Mouse (Mus musculus) brain, embryonic 14.5 days (tissue): ENCODE measurements around the gene Galr2.

Experiments used
- CTCF ChIP-seq: fragments of 200-500 bp; IDR thresholded peaks from 2 replicates; pipeline ENCODE4 v1.5.1; 2012; ENCODE audit warnings: inconsistent platforms, mild to moderate bottlenecking, moderate library complexity, borderline replicate concordance; ENCODE audit not compliant: insufficient read depth, insufficient read length; ENCODE audit errors: extremely low read depth
- POLR2A ChIP-seq: fragments of 200-500 bp; IDR thresholded peaks from 2 replicates; pipeline ENCODE4 v1.6.1; 2012; ENCODE audit warnings: mild to moderate bottlenecking, inconsistent platforms, borderline replicate concordance; ENCODE audit not compliant: poor library complexity, insufficient read depth, insufficient read length, severe bottlenecking; ENCODE audit errors: extremely low read depth

DNA sequence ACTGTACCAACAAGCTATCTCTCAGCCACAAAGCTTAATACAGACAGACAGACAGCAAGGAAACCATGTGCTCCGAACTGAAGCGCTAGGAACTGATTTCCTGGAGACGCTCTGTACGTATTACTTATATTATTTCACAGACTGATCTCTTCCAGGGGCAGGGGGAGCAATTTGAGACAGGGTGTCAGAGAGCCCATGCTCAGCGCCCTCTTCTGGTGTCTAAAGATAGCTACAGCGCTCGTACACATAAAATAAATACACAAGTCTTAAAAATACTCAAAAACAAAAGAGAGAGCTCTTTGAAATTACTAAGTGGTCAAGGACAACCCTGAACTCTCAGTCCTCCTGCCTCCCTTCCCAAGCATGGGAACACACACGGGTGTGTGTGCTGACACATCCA is 13.1 kb upstream of the Galr2 start:
- TF ChIP-seq CTCF (peak; percentile 29; the same call in 1 of the 2 replicates), POLR2A (no peak)
